Mouse (Mus musculus) midbrain, embryonic 16.5 days (tissue): Measurements from ENCODE around the gene Nupl2. TPM values are rescaled to one million over a fixed set of nuclear protein-coding genes. Genes with fewer than 3 reads are reported as not detected.

Experiments
- polyA plus RNA-seq: library from polyadenylated mRNA; unstranded; fragments of >200 nt; fragmentation: Nextera tagmentation; extraction: Ambion mirVana; gene quantifications from 2 replicates; pipeline ENCODE4 v1.2.1, GENCODE M21; 2015

The Nupl2 gene
- polyA plus RNA-seq, 1 experiment from 2014 or later = 14.3 TPM

Other genes starting within 250 kb of the Nupl2 start
- gene Fam126a, start 134.3 kb upstream of the Nupl2 start, polyA plus RNA-seq = 29.8 and 32.0 TPM in 2 replicates
- 164 and 177 TPM in 2 replicates for gene Klhl7, start 64.4 kb upstream of the Nupl2 start, polyA plus RNA-seq
- 11.4 and 11.7 TPM in 2 replicates for gene Kcnh2, start 186.6 kb downstream of the Nupl2 start, polyA plus RNA-seq
- 8.8 and 9.7 TPM in 2 replicates for gene Nos3, start 199.8 kb downstream of the Nupl2 start, polyA plus RNA-seq
- gene Atg9b, start 227.2 kb downstream of the Nupl2 start, polyA plus RNA-seq = 3.8 and 4.4 TPM in 2 replicates
- 49.2 and 54.9 TPM in 2 replicates for gene Abcb8, start 228.7 kb downstream of the Nupl2 start, polyA plus RNA-seq
- 0.24 TPM in 1 of 2 replicates, not detected in the other for gene Asic3, start 248.4 kb downstream of the Nupl2 start, polyA plus RNA-seq